Mouse (Mus musculus) testis, adult 2 months (tissue): ENCODE results near the gene Hdac9. TPM values are rescaled to one million over a fixed set of nuclear protein-coding genes. Genes with fewer than 3 reads are reported as not detected.

Source experiments
- H3K27ac ChIP-seq: fragments of 200-500 bp; 2 replicates; pipeline ENCODE4 v1.5.1; 2012; ENCODE audit warnings: low read depth, low read length; ENCODE audit not compliant: control insufficient read depth, insufficient read depth
- H3K27me3 ChIP-seq: fragments of 200-500 bp; 2 replicates; pipeline ENCODE4 v1.6.1; 2012; ENCODE audit warnings: mild to moderate bottlenecking, low read length, moderate library complexity; ENCODE audit not compliant: control insufficient read depth, insufficient read depth
- H3K36me3 ChIP-seq: fragments of 200-500 bp; 2 replicates; pipeline ENCODE4 v1.6.1; 2012; ENCODE audit warnings: mild to moderate bottlenecking, low read length; ENCODE audit not compliant: control insufficient read depth, insufficient read depth
- H3K4me1 ChIP-seq: fragments of 200-500 bp; 2 replicates; pipeline ENCODE4 v1.6.1; 2012; ENCODE audit warnings: low read length; ENCODE audit not compliant: control insufficient read depth, insufficient read depth
- H3K4me3 ChIP-seq: fragments of 200-500 bp; 2 replicates; pipeline ENCODE4 v1.5.1; 2012; ENCODE audit warnings: low read depth, mild to moderate bottlenecking, low read length, moderate library complexity, mixed read lengths; ENCODE audit not compliant: control insufficient read depth
- CTCF ChIP-seq: fragments of 200-500 bp; IDR thresholded peaks from 2 replicates; pipeline ENCODE4 v1.5.1; 2012; ENCODE audit warnings: low read depth, mild to moderate bottlenecking, inconsistent platforms, low read length, moderate library complexity; ENCODE audit not compliant: control insufficient read depth, insufficient read depth, insufficient replicate concordance
- POLR2A ChIP-seq: fragments of 200-500 bp; IDR thresholded peaks from 2 replicates; pipeline ENCODE4 v1.6.1; 2012; ENCODE audit warnings: low read depth, mild to moderate bottlenecking, inconsistent platforms, low read length, moderate library complexity; ENCODE audit not compliant: control insufficient read depth
- polyA plus RNA-seq: library from polyadenylated mRNA; depleted of rRNA; stranded (reverse); fragments of >200 nt; gene quantifications from 2 replicates; pipeline ENCODE4 v1.2.3, GENCODE M21; 2012

Gene Hdac9
- polyA plus RNA-seq, 1 experiment, result 2.9 TPM

DNA sequence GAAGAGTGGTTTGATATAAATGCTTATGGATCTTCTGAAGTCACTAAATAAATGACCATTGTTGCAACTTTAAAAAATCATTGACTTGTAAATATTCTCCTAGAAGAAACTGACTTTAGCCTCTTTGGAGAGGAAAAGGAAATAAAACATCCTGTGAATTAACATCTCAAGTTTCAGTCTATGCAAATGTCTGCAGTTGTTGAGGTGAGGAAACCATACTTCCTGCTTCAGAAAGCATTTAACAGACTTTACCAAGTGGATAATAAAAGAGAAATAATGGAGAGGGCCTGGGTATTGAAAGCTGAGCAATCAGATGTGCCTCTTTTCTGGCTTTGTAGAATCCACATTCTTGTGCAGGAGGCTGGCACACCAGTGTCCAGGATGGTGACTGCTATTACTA is 110.4 kb downstream of the Hdac9 start:
- H3K36me3 ChIP-seq, result no peaks in the 10 kb centered on the region
- TF ChIP-seq CTCF, result no peak
- no peak for TF ChIP-seq POLR2A
- H3K4me1 ChIP-seq, result no peaks in the 10 kb centered on the region

DNA sequence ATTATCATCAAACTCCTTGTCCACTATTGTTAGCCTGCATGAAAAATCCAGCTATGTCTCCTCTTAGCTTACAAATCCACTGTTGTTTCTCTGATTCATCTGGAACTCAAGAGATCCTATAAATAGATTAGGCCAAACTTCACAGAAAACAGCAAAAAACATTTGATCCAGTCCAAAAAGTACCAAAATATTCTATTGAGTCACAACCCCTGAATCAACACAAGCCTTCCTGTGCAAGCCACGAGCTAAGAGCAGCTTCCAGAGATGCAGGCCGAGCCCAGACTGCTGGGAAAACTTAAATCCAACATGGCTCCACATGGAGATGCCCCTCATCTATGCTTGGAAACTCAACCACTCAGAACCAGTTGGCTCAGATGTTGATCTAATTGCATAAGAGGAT is 113.2 kb downstream of the Hdac9 start:
- Histone ChIP-seq H3K27me3 (no peaks in the 10 kb centered on the region), H3K36me3 (no peaks in the 10 kb centered on the region), H3K27ac (no peak overlapping the region), H3K4me3 (no peak overlapping the region), H3K4me1 (no peaks in the 10 kb centered on the region)
- TF ChIP-seq POLR2A (no peak), CTCF (no peak)

More for the DNA sequence above, 110.4 kb downstream of the Hdac9 start:
- Histone ChIP-seq H3K27me3 (no peaks in the 10 kb centered on the region), H3K4me3 (no peak overlapping the region), H3K27ac (no peak overlapping the region)

- TF ChIP-seq CTCF, result no peak
- H3K27ac ChIP-seq, result no peak overlapping the region
- H3K36me3 ChIP-seq, result no peaks in the 10 kb centered on the region
- H3K27me3 ChIP-seq, result no peaks in the 10 kb centered on the region
- no peaks in the 10 kb centered on the region for H3K4me1 ChIP-seq
- no peak overlapping the region for H3K4me3 ChIP-seq
Measured at GRCm38 (mm10) chr12:34802308-34802707, 114.6 kb downstream of the Hdac9 start.

GRCm38 (mm10) chr12:34801752-34802151 is 115.1 kb downstream of the Hdac9 start:
- TF ChIP-seq POLR2A, result no peak
- TF ChIP-seq CTCF, result no peak
- Histone ChIP-seq H3K27ac (no peak overlapping the region), H3K27me3 (no peaks in the 10 kb centered on the region)

GRCm38 (mm10) chr12:34797389-34797788 is 119.5 kb downstream of the Hdac9 start:
- H3K36me3 ChIP-seq, result no peaks in the 10 kb centered on the region
- H3K27ac ChIP-seq, result no peak overlapping the region
- H3K4me3 ChIP-seq, result no peak overlapping the region
- H3K4me1 ChIP-seq, result no peaks in the 10 kb centered on the region
- H3K27me3 ChIP-seq, result no peaks in the 10 kb centered on the region
- TF ChIP-seq POLR2A (no peak), CTCF (no peak)

More at GRCm38 (mm10) chr12:34801752-34802151, 115.1 kb downstream of the Hdac9 start:
- H3K4me3 ChIP-seq, result no peak overlapping the region
- H3K36me3 ChIP-seq, result no peaks in the 10 kb centered on the region
- H3K4me1 ChIP-seq, result no peaks in the 10 kb centered on the region

DNA sequence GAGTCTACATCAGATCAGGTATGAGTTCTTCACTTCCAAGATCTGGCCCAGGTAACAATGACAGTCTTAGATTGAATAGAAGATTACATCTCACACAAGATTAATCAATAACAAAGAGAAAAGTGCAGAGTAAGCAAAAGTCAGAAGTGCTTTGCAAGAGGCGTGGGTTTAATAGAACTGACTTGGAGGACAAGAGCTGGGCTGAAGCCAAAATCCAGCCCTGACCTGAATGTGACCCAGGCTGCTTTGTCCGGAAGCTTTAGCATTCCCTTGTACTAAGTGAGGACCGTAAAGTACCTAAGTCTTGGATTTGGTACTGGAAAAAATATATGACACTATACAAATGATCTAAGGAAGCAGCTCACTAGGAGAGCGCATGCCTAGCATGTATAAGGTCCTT is 121.4 kb downstream of the Hdac9 start:
- Histone ChIP-seq H3K27me3 (no peaks in the 10 kb centered on the region), H3K4me1 (no peaks in the 10 kb centered on the region), H3K36me3 (no peaks in the 10 kb centered on the region), H3K4me3 (no peak overlapping the region), H3K27ac (no peak overlapping the region)
- no peak for TF ChIP-seq POLR2A
- TF ChIP-seq CTCF, result no peak

DNA sequence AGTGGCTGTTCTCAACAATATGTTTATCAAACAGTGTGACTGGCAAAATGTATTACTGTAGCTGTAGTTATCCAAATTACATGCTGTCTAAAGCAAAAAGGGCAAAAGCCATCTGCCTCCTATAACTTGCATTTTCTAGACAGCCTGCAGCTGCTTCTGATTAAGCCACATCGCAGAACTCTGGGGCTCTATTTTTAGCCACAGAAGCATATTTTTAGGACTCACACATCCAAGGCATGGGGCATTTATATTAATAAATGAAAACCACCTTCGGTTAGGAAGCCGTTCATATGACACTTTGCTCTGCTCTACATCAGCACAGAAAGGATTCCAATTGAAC is 124.8 kb downstream of the Hdac9 start:
- Histone ChIP-seq H3K4me3 (no peak overlapping the region), H3K36me3 (no peaks in the 10 kb centered on the region), H3K27ac (no peak overlapping the region), H3K4me1 (no peaks in the 10 kb centered on the region), H3K27me3 (no peaks in the 10 kb centered on the region)
- TF ChIP-seq CTCF, result no peak
- TF ChIP-seq POLR2A, result no peak

GRCm38 (mm10) chr12:34791213-34792112 is 125.4 kb downstream of the Hdac9 start:
- Histone ChIP-seq H3K27ac (no peak overlapping the region), H3K4me1 (no peaks in the 10 kb centered on the region), H3K36me3 (no peaks in the 10 kb centered on the region), H3K27me3 (no peaks in the 10 kb centered on the region), H3K4me3 (no peak overlapping the region)
- TF ChIP-seq POLR2A, result no peak
- no peak for TF ChIP-seq CTCF
